Mouse (Mus musculus) midbrain, embryonic 13.5 days (tissue): Measurements from ENCODE around the gene Plau. TPM values are rescaled to one million over a fixed set of nuclear protein-coding genes. Genes with fewer than 3 reads are reported as not detected.

Experiments
- ATAC-seq: fragments of 200-750 bp; cut with Nextera tagmentation; 2 replicates; pipeline ENCODE4 v1.8.0; 2017; ENCODE audit warnings: mild to moderate bottlenecking, moderate TSS enrichment, moderate library complexity
- H3K27ac ChIP-seq: fragments of 300-500 bp; sonication (generic); 2 replicates; pipeline ENCODE4 v1.5.1; 2015; ENCODE audit warnings: inconsistent platforms, mild to moderate bottlenecking, moderate library complexity
- H3K27me3 ChIP-seq: fragments of 300-500 bp; sonication (generic); 2 replicates; pipeline ENCODE4 v1.6.1; 2015; ENCODE audit warnings: mild to moderate bottlenecking, inconsistent platforms
- H3K36me3 ChIP-seq: fragments of 300-500 bp; sonication (generic); 2 replicates; pipeline ENCODE4 v1.6.1; 2015; ENCODE audit warnings: mild to moderate bottlenecking, inconsistent platforms
- H3K4me1 ChIP-seq: fragments of 300-500 bp; sonication (generic); replicated peaks from 2 replicates; pipeline ENCODE4 v1.6.1; 2015; ENCODE audit warnings: inconsistent platforms
- H3K4me2 ChIP-seq: fragments of 300-500 bp; sonication (generic); replicated peaks from 2 replicates; pipeline ENCODE4 v1.6.1; 2015; ENCODE audit warnings: moderate library complexity, mild to moderate bottlenecking, inconsistent platforms
- H3K4me3 ChIP-seq: fragments of 300-500 bp; sonication (generic); replicated peaks from 2 replicates; pipeline ENCODE4 v1.5.1; 2015; ENCODE audit warnings: mild to moderate bottlenecking, inconsistent platforms
- H3K9ac ChIP-seq: fragments of 300-500 bp; sonication (generic); replicated peaks from 2 replicates; pipeline ENCODE4 v1.6.1; 2015; ENCODE audit warnings: mild to moderate bottlenecking, inconsistent platforms
- H3K9me3 ChIP-seq: fragments of 300-500 bp; sonication (generic); 2 replicates; pipeline ENCODE4 v1.6.1; 2016; ENCODE audit warnings: mild to moderate bottlenecking, inconsistent platforms
- WGBS: fragments of 180-500 bp; shearing (Covaris S2); methylation state at CpG from one replicate; pipeline ENCODE4 v1.1.7; 2015; 5-methylcytosine and 5-hydroxymethylcytosine counted together
- polyA plus RNA-seq: library from polyadenylated mRNA; unstranded; fragments of >200 nt; fragmentation: Nextera tagmentation; extraction: Ambion mirVana; gene quantifications from 2 replicates; pipeline ENCODE4 v1.2.1, GENCODE M21; 2015

The Plau gene
- polyA plus RNA-seq, 1 experiment from 2014 or later, result 0.34 TPM

DNA sequence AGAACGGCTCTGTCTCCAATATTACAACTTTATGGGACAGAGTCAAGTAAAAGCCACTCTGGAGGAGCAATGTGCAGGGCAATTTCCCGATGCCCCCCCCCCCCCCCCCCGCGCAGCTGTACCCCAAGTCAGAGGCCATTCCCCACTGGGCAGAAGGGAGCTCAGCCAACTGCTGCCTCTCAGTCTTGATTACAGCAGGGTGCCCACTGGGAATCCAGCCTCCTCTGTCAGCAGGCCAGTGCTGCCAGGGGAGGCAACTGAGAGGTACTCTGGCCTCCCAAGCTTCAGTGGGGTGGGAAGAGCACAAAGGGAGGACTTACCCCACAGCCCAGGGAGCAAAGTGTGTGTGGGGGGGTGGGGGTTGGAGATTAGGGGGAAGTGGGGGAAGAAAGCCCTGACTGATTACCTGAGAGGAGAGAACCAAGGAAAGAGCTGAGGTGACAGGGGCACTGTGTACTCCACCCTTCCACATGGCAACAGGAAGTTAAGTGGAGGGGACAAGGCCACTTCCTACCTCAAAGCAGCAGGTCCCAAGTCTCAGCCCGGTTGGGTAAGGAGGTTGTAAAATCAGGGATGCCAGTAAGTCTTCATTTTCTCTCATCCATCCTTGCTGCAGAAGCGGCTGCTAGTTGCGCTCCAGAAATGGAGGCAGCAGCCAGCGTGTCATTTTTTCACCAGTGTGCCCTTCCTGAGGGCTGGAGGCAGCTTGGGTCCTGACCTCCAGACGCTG lies 40.9 kb upstream of the Plau start:
- H3K27me3 ChIP-seq, result no peaks in the 10 kb centered on the region; the same call in 1 of the 2 replicates
- H3K9ac ChIP-seq, result no peak overlapping the region; the same call in 1 of the 2 replicates
- no peak overlapping the region for H3K4me3 ChIP-seq
- no peak overlapping the region for H3K27ac ChIP-seq
- no peak overlapping the region for H3K4me2 ChIP-seq
- no peak for ATAC-seq
- H3K4me1 ChIP-seq, result peaks cover 51% of the 10 kb centered on the region
- 57% methylated on average over 6 of the region's 9 CpGs for WGBS
- peaks cover 11% of the 10 kb centered on the region for H3K36me3 ChIP-seq
- H3K9me3 ChIP-seq, result no peaks in the 10 kb centered on the region

DNA sequence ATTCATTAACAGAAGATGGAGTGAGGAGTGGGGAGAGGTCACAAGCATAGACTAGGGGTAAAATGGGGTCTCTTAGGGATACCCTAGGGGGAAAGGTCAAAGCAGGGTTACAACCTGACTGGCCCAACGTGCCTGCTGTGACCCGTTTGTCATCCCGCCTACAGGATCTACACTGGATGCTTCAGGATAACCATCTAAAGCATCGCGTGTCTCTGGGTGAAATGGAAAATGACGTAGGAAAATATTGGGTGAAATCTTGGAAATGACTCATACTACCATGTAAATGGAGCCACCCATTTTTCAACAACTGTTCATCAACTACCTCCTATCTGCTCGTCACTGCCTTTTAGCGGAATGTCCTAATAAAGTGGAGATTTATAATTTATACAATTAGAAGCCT lies 40.3 kb upstream of the Plau start:
- Histone ChIP-seq H3K9me3 (no peaks in the 10 kb centered on the region), H3K27me3 (no peaks in the 10 kb centered on the region; the same call in 1 of the 2 replicates), H3K27ac (no peak overlapping the region), H3K36me3 (peaks cover 5% of the 10 kb centered on the region; the same call in 1 of the 2 replicates), H3K9ac (no peak overlapping the region), H3K4me3 (no peak overlapping the region), H3K4me2 (no peak overlapping the region), H3K4me1 (peaks cover 47% of the 10 kb centered on the region)
- ATAC-seq, result no peak
- WGBS, result 71% methylated on average over 8 of the region's 8 CpGs

DNA sequence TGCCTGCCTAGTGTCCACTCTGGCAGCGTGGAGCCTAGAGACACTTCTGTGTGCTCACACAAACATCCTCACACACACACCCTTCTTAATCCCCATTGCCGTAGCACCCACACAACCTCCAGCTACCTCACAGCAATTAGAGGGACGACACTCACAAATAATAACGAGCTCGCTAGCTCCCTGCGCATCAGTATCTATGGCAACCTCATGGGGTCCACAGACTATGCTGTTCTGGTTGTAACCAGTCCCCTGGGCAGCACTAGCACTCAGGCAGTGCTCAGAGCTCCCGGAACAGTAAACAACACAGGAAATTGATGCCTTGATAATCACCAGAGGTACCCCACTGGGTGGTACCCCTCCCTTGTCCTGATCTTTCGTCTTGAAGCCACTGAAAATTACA lies 39.8 kb upstream of the Plau start:
- Histone ChIP-seq H3K36me3 (0 out of 2 replicates have a peak, but pooled peaks cover under 1% of the 10 kb centered on the region), H3K9me3 (no peaks in the 10 kb centered on the region), H3K27ac (no peak overlapping the region), H3K9ac (no peak overlapping the region), H3K4me1 (peaks cover 42% of the 10 kb centered on the region), H3K4me3 (no peak overlapping the region), H3K4me2 (no peak overlapping the region; the same call in 1 of the 2 replicates), H3K27me3 (no peaks in the 10 kb centered on the region; the same call in 1 of the 2 replicates)
- 18% methylated on average over 8 of the region's 8 CpGs for WGBS
- ATAC-seq, result no peak

DNA sequence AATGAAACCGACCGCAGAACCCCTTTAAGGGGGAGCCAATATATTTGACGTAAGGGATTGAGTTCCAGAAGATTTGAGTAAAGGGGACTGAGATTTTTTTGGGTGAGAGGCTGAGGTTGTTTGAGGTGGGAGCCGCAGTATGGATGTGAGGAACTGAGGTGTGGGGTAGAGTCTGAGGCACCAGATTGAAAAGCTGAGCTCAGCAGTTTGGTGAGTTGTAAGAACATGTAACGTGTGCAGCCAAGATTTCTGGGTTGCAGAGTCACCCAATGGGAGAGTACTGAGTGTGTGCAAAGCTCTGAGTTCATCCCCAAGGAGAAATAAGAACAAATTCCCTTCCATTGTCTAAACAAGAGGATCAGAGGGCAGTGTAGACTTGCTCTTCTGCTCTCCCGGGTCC lies 38.2 kb upstream of the Plau start:
- WGBS, result 84% methylated on average over 6 of the region's 6 CpGs
- ATAC-seq, result no peak
- H3K9ac ChIP-seq, result no peak overlapping the region
- peaks cover 29% of the 10 kb centered on the region for H3K4me1 ChIP-seq
- H3K27ac ChIP-seq, result no peak overlapping the region
- H3K4me3 ChIP-seq, result no peak overlapping the region
- no peak overlapping the region for H3K4me2 ChIP-seq
- no peaks in the 10 kb centered on the region; the same call in 1 of the 2 replicates for H3K27me3 ChIP-seq
- H3K9me3 ChIP-seq, result no peaks in the 10 kb centered on the region
- H3K36me3 ChIP-seq, result no peaks in the 10 kb centered on the region

DNA sequence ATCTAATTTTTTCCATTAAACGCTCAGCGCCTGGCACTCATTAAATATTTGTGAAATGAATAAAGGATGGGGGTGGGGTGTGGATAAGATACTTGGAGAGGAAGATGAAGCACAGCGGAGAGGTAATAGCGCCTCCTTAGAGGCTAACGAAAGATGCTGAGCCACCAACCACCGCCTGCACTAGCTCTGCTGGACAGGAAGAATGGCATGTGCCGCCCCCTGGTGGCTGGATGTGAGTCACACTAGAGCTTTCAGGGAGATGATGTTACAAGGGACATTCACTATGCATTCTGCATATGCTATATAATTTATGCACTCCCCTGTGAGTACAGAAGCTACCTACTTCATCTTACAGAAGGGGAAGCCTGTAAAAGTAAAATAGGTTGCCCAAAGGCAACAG lies 37.7 kb upstream of the Plau start:
- no peak overlapping the region for H3K4me2 ChIP-seq
- H3K9ac ChIP-seq, result no peak overlapping the region
- 6% methylated on average over 7 of the region's 7 CpGs for WGBS
- H3K9me3 ChIP-seq, result no peaks in the 10 kb centered on the region
- no peaks in the 10 kb centered on the region for H3K36me3 ChIP-seq
- H3K27ac ChIP-seq, result no peak overlapping the region
- H3K4me3 ChIP-seq, result no peak overlapping the region
- peaks cover 29% of the 10 kb centered on the region for H3K4me1 ChIP-seq
- no peak for ATAC-seq
- no peaks in the 10 kb centered on the region; the same call in 1 of the 2 replicates for H3K27me3 ChIP-seq

DNA sequence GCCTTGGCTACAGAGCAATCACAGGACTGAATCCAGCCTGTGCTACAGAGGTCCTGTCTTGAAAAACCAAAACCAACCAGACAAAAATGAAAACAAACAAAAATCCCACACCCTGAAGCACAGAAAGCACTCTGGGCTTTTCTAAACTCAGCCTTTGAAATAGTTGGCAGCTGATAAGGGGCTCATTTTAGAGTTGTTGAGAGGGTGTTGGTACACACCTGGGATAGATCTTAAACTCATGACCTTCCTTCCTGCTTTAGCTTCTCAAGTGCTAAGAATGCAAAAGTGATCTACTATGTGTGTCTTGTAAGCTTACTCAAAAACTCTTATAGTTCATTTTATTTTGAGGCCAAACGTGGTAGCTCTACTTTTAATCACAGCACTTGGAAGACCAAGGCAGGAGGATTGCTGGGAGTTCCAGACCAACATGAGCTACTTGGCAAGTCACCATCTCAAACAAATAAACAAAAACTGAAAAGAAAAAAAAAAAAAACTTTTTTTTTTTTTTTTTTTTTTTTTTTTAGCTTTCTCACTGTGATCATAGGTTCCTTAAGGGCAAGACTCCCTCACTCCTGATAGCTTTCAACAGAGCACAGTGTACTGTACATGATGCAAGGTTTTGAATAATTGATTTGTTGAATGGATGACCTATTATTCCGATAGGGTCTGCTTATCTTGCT lies 33.4 kb upstream of the Plau start:
- no peak overlapping the region for H3K9ac ChIP-seq
- H3K27me3 ChIP-seq, result no peaks in the 10 kb centered on the region; the same call in 1 of the 2 replicates
- H3K4me3 ChIP-seq, result no peak overlapping the region
- H3K4me2 ChIP-seq, result no peak overlapping the region
- no peak overlapping the region for H3K27ac ChIP-seq
- no peaks in the 10 kb centered on the region for H3K9me3 ChIP-seq
- 44% methylated on average over 2 of the region's 2 CpGs for WGBS
- H3K4me1 ChIP-seq, result no peaks in the 10 kb centered on the region
- ATAC-seq, result 0 out of 2 replicates have a peak, but pooled peaks have one; percentile 34
- H3K36me3 ChIP-seq, result no peaks in the 10 kb centered on the region

DNA sequence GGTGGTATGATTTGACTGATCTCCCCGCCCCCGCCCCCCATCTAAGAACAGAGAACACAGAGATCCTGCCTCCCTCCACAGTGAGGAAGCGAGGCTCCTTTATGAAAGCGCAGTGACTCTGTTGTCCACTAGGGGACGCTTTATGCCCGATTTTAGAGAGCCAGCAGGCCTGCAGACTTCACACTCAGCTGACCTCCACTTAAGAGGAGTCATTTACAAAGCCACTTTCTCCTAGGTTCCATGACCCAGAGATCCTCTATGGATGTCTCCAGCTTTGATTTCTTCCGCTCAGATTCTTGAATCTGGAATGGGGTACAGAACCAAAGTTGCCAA lies 32.9 kb upstream of the Plau start:
- H3K36me3 ChIP-seq, result no peaks in the 10 kb centered on the region
- no peak overlapping the region for H3K4me2 ChIP-seq
- no peaks in the 10 kb centered on the region for H3K4me1 ChIP-seq
- no peaks in the 10 kb centered on the region for H3K27me3 ChIP-seq
- no peak overlapping the region for H3K9ac ChIP-seq
- H3K27ac ChIP-seq, result no peak overlapping the region
- 0 out of 2 replicates have a peak, but pooled peaks have one; percentile 62 for ATAC-seq
- H3K4me3 ChIP-seq, result no peak overlapping the region
- no peaks in the 10 kb centered on the region for H3K9me3 ChIP-seq
- 5% methylated on average over 7 of the region's 7 CpGs for WGBS

DNA sequence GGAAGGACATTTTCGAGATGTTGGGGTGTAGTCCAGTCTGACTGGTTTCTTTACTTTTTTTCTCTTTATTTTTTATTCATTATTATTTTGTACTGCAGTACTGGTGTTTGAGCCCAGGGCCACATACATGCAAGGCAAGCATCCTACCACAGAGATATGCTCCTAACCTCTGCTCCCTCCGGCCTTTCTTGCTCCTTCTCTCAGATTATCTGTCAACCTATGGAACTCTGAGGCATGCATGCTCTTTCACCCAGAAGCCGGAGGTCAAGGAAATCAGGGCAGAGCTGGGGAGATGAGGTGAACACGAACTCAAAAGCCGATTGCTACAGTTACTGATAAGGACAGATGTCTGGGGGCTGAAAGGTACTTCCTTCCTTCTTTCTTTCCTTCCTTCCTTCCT lies 32.0 kb upstream of the Plau start:
- Histone ChIP-seq H3K27ac (no peak overlapping the region), H3K9me3 (no peaks in the 10 kb centered on the region), H3K4me1 (no peaks in the 10 kb centered on the region), H3K27me3 (no peaks in the 10 kb centered on the region), H3K4me3 (no peak overlapping the region), H3K36me3 (no peaks in the 10 kb centered on the region), H3K4me2 (no peak overlapping the region), H3K9ac (no peak overlapping the region)
- ATAC-seq, result no peak
- 74% methylated on average over 5 of the region's 5 CpGs for WGBS

DNA sequence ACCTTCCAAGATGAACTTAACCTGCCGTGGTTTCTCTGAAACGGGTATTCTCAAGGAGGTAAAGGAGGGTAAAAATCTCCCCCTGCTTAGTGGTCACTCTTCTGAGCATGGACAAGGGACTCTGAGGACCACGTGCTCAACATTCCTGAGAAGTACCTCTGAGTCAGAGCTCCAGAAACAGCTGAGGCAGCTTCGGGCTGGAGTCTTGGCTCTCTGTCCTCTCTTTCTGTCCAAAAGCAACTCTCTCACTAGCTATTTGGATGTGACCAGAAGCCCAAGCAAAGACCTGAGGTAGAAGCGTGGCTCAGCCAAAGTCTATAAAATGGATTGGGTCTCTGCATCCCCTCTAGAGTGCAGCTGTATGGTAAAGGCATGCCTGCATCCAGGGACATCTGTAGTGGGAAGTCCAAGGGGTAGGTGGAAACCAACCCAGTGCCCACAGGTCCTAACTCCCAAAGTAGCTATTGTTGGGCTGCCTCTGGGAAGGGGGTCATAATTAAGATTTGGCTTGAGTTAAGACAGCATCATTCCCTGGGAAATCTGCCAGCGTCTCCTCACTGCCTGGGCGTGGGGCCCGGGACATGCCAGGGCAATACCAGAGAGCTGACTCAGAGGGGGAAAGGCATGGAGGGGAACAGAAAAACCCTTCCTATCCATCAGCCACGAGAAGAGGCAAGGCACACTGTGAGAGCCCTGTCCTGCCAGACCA lies 31.3 kb upstream of the Plau start:
- no peaks in the 10 kb centered on the region for H3K9me3 ChIP-seq
- H3K4me1 ChIP-seq, result no peaks in the 10 kb centered on the region
- no peak overlapping the region for H3K4me3 ChIP-seq
- ATAC-seq, result no peak
- H3K4me2 ChIP-seq, result no peak overlapping the region
- H3K9ac ChIP-seq, result no peak overlapping the region
- H3K27me3 ChIP-seq, result no peaks in the 10 kb centered on the region
- H3K36me3 ChIP-seq, result no peaks in the 10 kb centered on the region
- H3K27ac ChIP-seq, result no peak overlapping the region
- 78% methylated on average over 9 of the region's 9 CpGs for WGBS

DNA sequence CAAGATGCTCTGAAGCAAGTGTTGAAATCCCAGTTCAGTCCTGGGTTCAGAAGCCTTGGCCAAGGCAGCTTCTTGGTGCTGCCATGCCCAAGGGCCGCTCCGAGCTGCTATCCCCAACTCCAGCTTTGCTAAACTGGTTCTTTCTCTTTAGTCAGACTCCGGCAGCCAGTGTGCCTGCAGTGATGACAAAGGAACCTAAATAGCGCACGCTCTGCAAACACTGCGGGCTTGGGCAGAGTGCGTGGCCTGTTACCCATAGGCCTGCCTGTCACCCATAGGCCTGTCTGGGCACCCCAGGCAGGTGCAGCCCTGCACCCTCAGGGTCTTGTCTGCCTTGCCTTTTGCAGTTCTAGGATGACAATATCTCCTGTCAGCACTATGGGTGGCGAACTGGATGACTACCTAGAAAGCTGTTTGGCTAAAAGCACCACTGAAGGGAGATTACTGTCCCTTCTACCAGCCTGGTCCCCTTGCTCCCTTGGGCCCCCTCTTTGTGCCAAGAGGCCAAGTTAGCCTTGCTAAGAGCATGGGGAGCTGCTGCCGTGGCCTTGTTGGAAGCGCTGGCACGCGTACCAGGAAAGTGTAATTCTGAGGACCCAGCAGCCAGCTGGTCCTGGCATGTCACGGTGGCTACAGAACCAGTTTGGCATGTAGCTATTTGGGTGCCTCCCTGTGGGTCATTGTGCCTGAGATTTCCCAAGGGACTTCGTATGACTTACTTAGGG lies 30.2 kb upstream of the Plau start:
- 88% methylated on average over 14 of the region's 14 CpGs for WGBS
- H3K36me3 ChIP-seq, result no peaks in the 10 kb centered on the region
- H3K4me3 ChIP-seq, result no peak overlapping the region
- H3K27me3 ChIP-seq, result no peaks in the 10 kb centered on the region
- ATAC-seq, result no peak
- H3K27ac ChIP-seq, result no peak overlapping the region
- no peak overlapping the region for H3K4me2 ChIP-seq
- H3K4me1 ChIP-seq, result no peaks in the 10 kb centered on the region
- H3K9me3 ChIP-seq, result no peaks in the 10 kb centered on the region
- no peak overlapping the region for H3K9ac ChIP-seq

DNA sequence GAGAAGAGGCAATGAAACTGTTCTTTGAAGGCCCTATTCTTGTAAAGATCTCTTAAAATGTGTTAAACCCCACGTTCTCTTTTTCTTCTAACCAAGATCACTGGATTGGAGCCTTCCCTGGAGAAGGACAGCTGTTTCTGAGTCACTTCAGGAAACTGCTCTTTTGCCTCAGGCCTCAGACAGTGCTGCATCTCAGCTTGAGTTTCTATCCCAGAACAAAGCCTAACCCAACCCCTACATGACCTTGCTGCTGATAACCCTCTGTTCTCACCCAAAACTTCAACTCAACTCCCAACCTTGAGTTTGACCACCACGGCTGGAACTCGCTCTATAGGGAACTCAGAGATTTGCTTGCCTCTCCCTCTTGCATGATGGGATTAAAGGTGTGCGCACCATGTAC lies 27.1 kb upstream of the Plau start:
- WGBS, result 83% methylated on average over 4 of the region's 4 CpGs
- Histone ChIP-seq H3K27ac (no peak overlapping the region), H3K36me3 (no peaks in the 10 kb centered on the region), H3K4me3 (no peak overlapping the region), H3K27me3 (no peaks in the 10 kb centered on the region), H3K4me1 (no peaks in the 10 kb centered on the region), H3K9ac (no peak overlapping the region), H3K4me2 (no peak overlapping the region), H3K9me3 (no peaks in the 10 kb centered on the region)
- ATAC-seq, result no peak

DNA sequence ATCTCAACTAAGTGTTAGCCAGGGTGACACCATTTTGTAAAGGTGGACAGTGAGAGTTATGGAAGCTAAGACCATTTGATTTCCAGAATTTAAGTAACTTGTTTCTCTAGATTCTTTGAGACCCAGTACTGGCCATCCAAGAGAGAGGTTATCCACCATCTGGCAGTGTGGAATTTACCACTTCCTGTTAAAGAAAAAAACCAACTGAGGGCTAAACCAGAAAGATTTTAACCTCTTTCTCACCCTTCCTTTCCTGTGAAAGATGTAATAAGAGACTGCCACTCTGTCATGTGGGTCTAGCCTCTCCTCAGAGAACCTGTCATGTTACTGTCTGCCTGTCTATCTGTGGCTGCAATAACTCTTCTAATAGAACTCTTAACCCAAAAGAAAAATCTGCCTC lies 26.6 kb upstream of the Plau start:
- no peaks in the 10 kb centered on the region for H3K36me3 ChIP-seq
- no peaks in the 10 kb centered on the region for H3K27me3 ChIP-seq
- ATAC-seq, result no peak
- no peak overlapping the region for H3K4me2 ChIP-seq
- H3K27ac ChIP-seq, result no peak overlapping the region
- H3K9ac ChIP-seq, result no peak overlapping the region
- H3K4me3 ChIP-seq, result no peak overlapping the region
- H3K4me1 ChIP-seq, result no peaks in the 10 kb centered on the region
- H3K9me3 ChIP-seq, result no peaks in the 10 kb centered on the region
